Mouse (Mus musculus): ENCODE data around the gene Sf3a3.

The Sf3a3 gene

GRCm38 (mm10) chr4:124774429-124774828 lies 59.9 kb downstream of the Sf3a3 start:
- DNase-seq (ENCODE audit: low read depth, low spot score), result no peak

- DNase-seq (ENCODE audit: low read depth, low spot score), result peak; percentile 77
Observed at GRCm38 (mm10) chr4:124781361-124781760, 66.8 kb downstream of the Sf3a3 start.

Data from brain, adult 2 months (tissue).